11 mouse cellular contexts compared by ENCODE assay signal in the genomic region with DNA sequence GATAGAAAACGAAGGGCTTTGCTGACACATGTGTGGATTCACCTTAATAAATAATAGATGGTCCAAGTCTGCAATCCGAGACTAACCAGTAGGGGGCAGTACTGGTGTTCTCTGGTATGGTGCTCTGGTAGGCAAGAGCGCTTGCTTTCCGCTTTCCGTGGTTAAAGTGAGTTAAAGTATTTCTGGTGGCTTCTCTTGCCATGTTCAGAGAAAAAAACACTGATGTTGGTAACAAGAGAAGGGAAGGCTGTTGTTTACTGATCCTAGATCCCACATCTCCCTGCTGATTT.
DNase-seq lines count a peak whose midpoint lies in the region; ATAC-seq and TF ChIP-seq lines count a peak whose summit lies in the region.
"Had no signal": no experiment of that assay in that cellular context is flagged by ENCODE, and none has a peak within 500 bp of the region (broad histone marks: within the 10 kb centered on the region; RNA-seq: fewer than 3 reads in every experiment).

No protein-coding gene starts in this region.

- H3K36me3 ChIP-seq in hindbrain, postnatal 0 days (ENCODE audit: insufficient read depth, low read length), result no peaks in the 10 kb centered on the region
- H3K36me3 ChIP-seq in hindbrain, embryonic 10.5 days, result no peaks in the 10 kb centered on the region
- no peaks in the 10 kb centered on the region for H3K36me3 ChIP-seq in thymus, adult 2 months (ENCODE audit: control insufficient read depth, insufficient read depth, low read length)

- H3K27ac ChIP-seq in hindbrain, postnatal 0 days, result no peak overlapping the region
- H3K27ac ChIP-seq in hindbrain, embryonic 10.5 days, result no peak overlapping the region
- H3K27ac ChIP-seq in thymus, adult 2 months (ENCODE audit: control insufficient read depth, insufficient read depth, low read length), result no peak overlapping the region

- no peaks in the 10 kb centered on the region for H3K9me3 ChIP-seq in hindbrain, postnatal 0 days (ENCODE audit: low read length)
- no peaks in the 10 kb centered on the region for H3K9me3 ChIP-seq in hindbrain, embryonic 10.5 days

- no peak overlapping the region for H3K9ac ChIP-seq in hindbrain, postnatal 0 days (replicated peaks; ENCODE audit: low read length)

- DNase-seq in hindbrain, postnatal 0 days (ENCODE audit: low spot score), result peak; percentile 29
- DNase-seq in hindbrain, embryonic 10.5 days (ENCODE audit: low spot score), result no peak
- DNase-seq in right cerebral cortex, adult 18-20 months, result peak; percentile 19
- no peak for DNase-seq in right cerebral cortex, postnatal 4 days
- peak; percentile 41 for DNase-seq in embryo, embryonic 11 days
- DNase-seq in testis, postnatal 10 days (ENCODE audit: low spot score), result peak; percentile 65
- DNase-seq in thymus, adult 2 months, result no peak
- DNase-seq in spleen, postnatal 10 days (ENCODE audit: low spot score in 2 of 2), result no peak
- DNase-seq: thymus, postnatal 36 days had no signal

- H3K4me2 ChIP-seq in hindbrain, postnatal 0 days (ENCODE audit: low read depth, low read length), result no peak overlapping the region

- H3K4me1 ChIP-seq in hindbrain, postnatal 0 days (ENCODE audit: insufficient read depth, low read length), result no peaks in the 10 kb centered on the region
- no peaks in the 10 kb centered on the region for H3K4me1 ChIP-seq in hindbrain, embryonic 10.5 days (replicated peaks)
- no peaks in the 10 kb centered on the region for H3K4me1 ChIP-seq in thymus, adult 2 months (replicated peaks; ENCODE audit: control insufficient read depth, insufficient read depth, low read length)

- 64% methylated on average over 5 of the region's 5 CpGs for WGBS in hindbrain, postnatal 0 days
- WGBS in hindbrain, embryonic 10.5 days, result 57% methylated on average over 5 of the region's 5 CpGs
- 57% methylated on average over 5 of the region's 5 CpGs for WGBS in thymus, adult 2 months

- no peak for TF ChIP-seq POLR2A in thymus, adult 2 months (IDR thresholded peaks at IDR 0.05; ENCODE audit: control insufficient read depth, extremely low read depth, insufficient read depth, low read length, poor library complexity)

- no peaks in the 10 kb centered on the region for H3K27me3 ChIP-seq in hindbrain, postnatal 0 days (ENCODE audit: insufficient read depth, low read length)
- H3K27me3 ChIP-seq in hindbrain, embryonic 10.5 days (ENCODE audit: insufficient read depth, poor library complexity, severe bottlenecking), result no peaks in the 10 kb centered on the region
- no peaks in the 10 kb centered on the region for H3K27me3 ChIP-seq in thymus, adult 2 months (ENCODE audit: control insufficient read depth, insufficient read depth, low read length)

- no peak overlapping the region for H3K4me3 ChIP-seq in hindbrain, postnatal 0 days (ENCODE audit: low read length)
- no peak overlapping the region for H3K4me3 ChIP-seq in hindbrain, embryonic 10.5 days
- no peak overlapping the region for H3K4me3 ChIP-seq in thymus, adult 2 months (ENCODE audit: control insufficient read depth, insufficient read depth, low read length)
- H3K4me3 ChIP-seq: erythroblast, embryonic 14.5 days; myocyte had no signal

- ATAC-seq in hindbrain, postnatal 0 days, result no peak

- TF ChIP-seq CTCF in hindbrain, postnatal 0 days (IDR thresholded peaks at IDR 0.05; ENCODE audit: low read depth), result peak; percentile 40
- no peak for TF ChIP-seq CTCF in thymus, adult 2 months (IDR thresholded peaks at IDR 0.05; ENCODE audit: borderline replicate concordance, control insufficient read depth, extremely low read depth, insufficient read depth, low read length, poor library complexity)

Comparison
In these comparisons a context has a peak if more than half of its experiments do, and no peak if none do; other contexts are left out.
1. DNase-seq: peak in hindbrain, postnatal 0 days (single experiment), right cerebral cortex, adult 18-20 months (single experiment), embryo, embryonic 11 days (single experiment) and testis, postnatal 10 days (single experiment); none in hindbrain, embryonic 10.5 days (single experiment), right cerebral cortex, postnatal 4 days (single experiment), thymus, adult 2 months (single experiment) and spleen, postnatal 10 days (0 of 2).